In genomic region chr17:8244124-8244523, GRCm38 (mm10) we compare ENCODE assay signal across 17 mouse cellular contexts. TPM values are rescaled to one million over a fixed set of nuclear protein-coding genes. Genes with fewer than 3 reads are reported as not detected.
"Had no signal": no experiment of that assay in that cellular context is flagged by ENCODE, and none has a peak within 500 bp of the region (broad histone marks: within the 10 kb centered on the region; RNA-seq: fewer than 3 reads in every experiment).

No protein-coding gene starts in this region.

- H3K9me3 ChIP-seq: limb, embryonic 12.5 days; liver, embryonic 13.5 days; megakaryocyte, embryonic 14.5 days; midbrain, embryonic 15.5 days; neural tube, embryonic 12.5 days had no signal

- H3K36me3 ChIP-seq: limb, embryonic 12.5 days; liver, embryonic 13.5 days; midbrain, embryonic 15.5 days; neural tube, embryonic 12.5 days had no signal

- H3K4me2 ChIP-seq: limb, embryonic 12.5 days; liver, embryonic 13.5 days; midbrain, embryonic 11.5 days; midbrain, embryonic 15.5 days; neural tube, embryonic 12.5 days had no signal

- ATAC-seq: intestine, embryonic 16.5 days; liver, postnatal 0 days; midbrain, embryonic 15.5 days had no signal

- H3K4me3 ChIP-seq: limb, embryonic 12.5 days; liver, embryonic 13.5 days; megakaryocyte, embryonic 14.5 days; midbrain, embryonic 15.5 days; neural tube, embryonic 12.5 days had no signal

- DNase-seq: kidney, adult 8-10 months; layer of hippocampus, adult 9-11 months; layer of hippocampus, postnatal 36 days; liver; liver, embryonic 13.5 days; liver, postnatal 0 days; right cerebral cortex, postnatal 14 days; thymus, postnatal 36 days had no signal

- H3K9ac ChIP-seq: limb, embryonic 12.5 days; liver, embryonic 13.5 days; liver, postnatal 0 days; midbrain, embryonic 15.5 days; neural tube, embryonic 12.5 days had no signal

- H3K4me1 ChIP-seq: liver, embryonic 13.5 days; megakaryocyte, embryonic 14.5 days; midbrain, embryonic 15.5 days; neural tube, embryonic 12.5 days had no signal

- H3K27me3 ChIP-seq: midbrain, embryonic 15.5 days; neural tube, embryonic 12.5 days had no signal

- H3K27ac ChIP-seq: limb, embryonic 12.5 days; liver, embryonic 13.5 days; macrophage; midbrain, embryonic 15.5 days; neural tube, embryonic 12.5 days had no signal

RNA-seq across cellular contexts. Expression of gene Ccr6, which starts 8.3 kb away (rescaled TPM):
- total RNA-seq: layer of hippocampus, postnatal 36 days; left cerebral cortex, postnatal 25 days had no signal
- polyA plus RNA-seq: kidney, embryonic 16.5 days; limb, embryonic 12.5 days; macrophage; midbrain, embryonic 15.5 days; neural tube, embryonic 12.5 days had no signal
